Mouse (Mus musculus) heart, postnatal 36 days (tissue): ENCODE results near the gene Fgf13. TPM values are rescaled to one million over a fixed set of nuclear protein-coding genes. Genes with fewer than 3 reads are reported as not detected.
A peak's percentile ranks its signal among the peaks of the same experiment; 100 is the strongest.

Experiments
- DNase-seq, 2 experiments: peaks; one replicate each; pipeline ENCODE4 v3.0.0; 2021 to 2022
- intact Hi-C: fragments of 180-260 bp; cut with DNase I; formaldehyde crosslinking; loops from one replicate; pipeline ENCODE4 v1.15.1; 2025
- total RNA-seq, 2 experiments: library from RNA; stranded (reverse); gene quantifications; 2 replicates each; pipeline ENCODE4 v1.2.3; 2021

Gene Fgf13
- total RNA-seq, 2 experiments from 2014 or later = 118 to 121 TPM

- no peak for DNase-seq
- intact Hi-C loops = no loop called here
Measured at GRCm38 (mm10) chrX:59201146-59201545, 366.7 kb downstream of the Fgf13 start.

- intact Hi-C loops = no loop called here
- no peak for DNase-seq
Measured at GRCm38 (mm10) chrX:59194149-59194548, 373.7 kb downstream of the Fgf13 start.

GRCm38 (mm10) chrX:59186922-59187321 is 380.9 kb downstream of the Fgf13 start:
- intact Hi-C loops = no loop called here
- DNase-seq = no peak

GRCm38 (mm10) chrX:59182323-59182722 is 385.5 kb downstream of the Fgf13 start:
- intact Hi-C loops = no loop called here
- no peak for DNase-seq

- intact Hi-C loops = loop anchor here (5.0 to 10.0 kb wide), 2 partner anchors 365 to 848 kb away; no protein-coding TSS in a partner anchor
- DNase-seq = no peak
Measured at GRCm38 (mm10) chrX:59179627-59180026, 388.2 kb downstream of the Fgf13 start.

GRCm38 (mm10) chrX:59179081-59179596 is 388.7 kb downstream of the Fgf13 start:
- intact Hi-C loops = loop anchor here (5.0 to 10.0 kb wide), 2 partner anchors 364 to 848 kb away; no protein-coding TSS in a partner anchor

GRCm38 (mm10) chrX:59177653-59178052 is 390.2 kb downstream of the Fgf13 start:
- intact Hi-C loops = loop anchor here (5.0 to 10.0 kb wide), 2 partner anchors 363 to 850 kb away; no protein-coding TSS in a partner anchor

More at GRCm38 (mm10) chrX:59179081-59179596, 388.7 kb downstream of the Fgf13 start:
- DNase-seq = peak; percentile 3 to 9

GRCm38 (mm10) chrX:59172200-59172599 is 395.7 kb downstream of the Fgf13 start:
- intact Hi-C loops = loop anchor here (10.0 kb wide), 1 partner anchor 357 kb away; no protein-coding TSS in a partner anchor
- no peak for DNase-seq

More at GRCm38 (mm10) chrX:59177653-59178052, 390.2 kb downstream of the Fgf13 start:
- no peak for DNase-seq

GRCm38 (mm10) chrX:59166763-59167162 is 401.1 kb downstream of the Fgf13 start:
- no peak for DNase-seq
- intact Hi-C loops = no loop called here

- intact Hi-C loops = no loop called here
- no peak for DNase-seq
Measured at GRCm38 (mm10) chrX:59141947-59142346, 425.9 kb downstream of the Fgf13 start.

GRCm38 (mm10) chrX:59134928-59135361 is 432.9 kb downstream of the Fgf13 start:
- DNase-seq = peak; percentile 3 to 8
- intact Hi-C loops = loop anchor here (5.0 to 10.0 kb wide), 2 partner anchors 323 to 510 kb away; no protein-coding TSS in a partner anchor

- intact Hi-C loops = loop anchor here (10.0 kb wide), 1 partner anchor 510 kb away; no protein-coding TSS in a partner anchor
- DNase-seq = peak; percentile 3
Measured at GRCm38 (mm10) chrX:59134166-59134861, 433.6 kb downstream of the Fgf13 start.

- peak in 1 of 2 experiments; percentile 1 for DNase-seq
- intact Hi-C loops = loop anchor here (10.0 kb wide), 1 partner anchor 509 kb away; no protein-coding TSS in a partner anchor
Measured at GRCm38 (mm10) chrX:59133834-59134165, 434.1 kb downstream of the Fgf13 start.

- DNase-seq = no peak
- intact Hi-C loops = loop anchor here (10.0 kb wide), 1 partner anchor 509 kb away; no protein-coding TSS in a partner anchor
Measured at GRCm38 (mm10) chrX:59133416-59133815, 434.5 kb downstream of the Fgf13 start.

- intact Hi-C loops = no loop called here
Measured at GRCm38 (mm10) chrX:59126637-59127036, 441.2 kb downstream of the Fgf13 start.

GRCm38 (mm10) chrX:59113187-59113586 is 454.7 kb downstream of the Fgf13 start:
- intact Hi-C loops = no loop called here
- DNase-seq = no peak

More at GRCm38 (mm10) chrX:59126637-59127036, 441.2 kb downstream of the Fgf13 start:
- no peak for DNase-seq

GRCm38 (mm10) chrX:59085928-59086327 is 481.9 kb downstream of the Fgf13 start:
- DNase-seq = no peak
- intact Hi-C loops = no loop called here

- intact Hi-C loops = no loop called here
- no peak for DNase-seq
Measured at GRCm38 (mm10) chrX:59080427-59080826, 487.4 kb downstream of the Fgf13 start.

- intact Hi-C loops = no loop called here
- no peak for DNase-seq
Measured at GRCm38 (mm10) chrX:59072083-59072482, 495.8 kb downstream of the Fgf13 start.

- DNase-seq = no peak
- intact Hi-C loops = no loop called here
Measured at GRCm38 (mm10) chrX:59063157-59063556, 504.7 kb downstream of the Fgf13 start.

- DNase-seq = no peak
- intact Hi-C loops = no loop called here
Measured at GRCm38 (mm10) chrX:59034969-59035368, 532.9 kb downstream of the Fgf13 start.
